Mouse (Mus musculus): Measurements from ENCODE around the gene Tspan13. TPM values are rescaled to one million over a fixed set of nuclear protein-coding genes. Genes with fewer than 3 reads are reported as not detected.
A peak's percentile ranks its signal among the peaks of the same experiment; 100 is the strongest.

Gene Tspan13
- polyA plus RNA-seq, 1 experiment from 2014 or later, result 17.2 TPM

DNA sequence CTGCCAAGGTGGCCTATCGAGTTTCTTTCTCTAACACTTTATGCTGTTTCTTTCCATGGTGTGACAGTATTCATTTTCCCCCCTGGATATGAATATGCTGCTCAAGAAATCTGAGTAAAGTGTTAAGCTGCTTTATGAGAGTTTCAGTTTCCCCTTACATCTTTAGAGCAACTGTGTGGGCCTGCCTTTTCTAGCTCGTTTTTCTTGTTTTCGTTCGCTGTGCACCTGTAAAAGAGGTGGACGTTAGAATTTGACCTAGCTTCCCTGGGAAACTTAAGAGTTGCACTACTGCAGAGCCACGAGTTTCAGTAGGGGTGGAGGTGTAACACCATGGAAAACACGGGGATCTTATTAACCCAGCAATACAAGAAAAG is 75.5 kb downstream of the Tspan13 start:
- 45% methylated on average over 7 of the region's 7 CpGs for WGBS (ENCODE audit: insufficient replicate concordance)
- Histone ChIP-seq H3K9ac (no peak overlapping the region), H3K4me1 (replicated peaks) (peaks cover 7% of the 10 kb centered on the region), H3K27me3 (no peaks in the 10 kb centered on the region), H3K4me2 (no peak overlapping the region), H3K36me3 (replicated peaks) (no peaks in the 10 kb centered on the region), H3K4me3 (replicated peaks) (no peak overlapping the region), H3K9me3 (replicated peaks) (no peaks in the 10 kb centered on the region), H3K27ac (replicated peaks) (no peak overlapping the region)
- no peak for ATAC-seq (ENCODE audit: insufficient read depth)

DNA sequence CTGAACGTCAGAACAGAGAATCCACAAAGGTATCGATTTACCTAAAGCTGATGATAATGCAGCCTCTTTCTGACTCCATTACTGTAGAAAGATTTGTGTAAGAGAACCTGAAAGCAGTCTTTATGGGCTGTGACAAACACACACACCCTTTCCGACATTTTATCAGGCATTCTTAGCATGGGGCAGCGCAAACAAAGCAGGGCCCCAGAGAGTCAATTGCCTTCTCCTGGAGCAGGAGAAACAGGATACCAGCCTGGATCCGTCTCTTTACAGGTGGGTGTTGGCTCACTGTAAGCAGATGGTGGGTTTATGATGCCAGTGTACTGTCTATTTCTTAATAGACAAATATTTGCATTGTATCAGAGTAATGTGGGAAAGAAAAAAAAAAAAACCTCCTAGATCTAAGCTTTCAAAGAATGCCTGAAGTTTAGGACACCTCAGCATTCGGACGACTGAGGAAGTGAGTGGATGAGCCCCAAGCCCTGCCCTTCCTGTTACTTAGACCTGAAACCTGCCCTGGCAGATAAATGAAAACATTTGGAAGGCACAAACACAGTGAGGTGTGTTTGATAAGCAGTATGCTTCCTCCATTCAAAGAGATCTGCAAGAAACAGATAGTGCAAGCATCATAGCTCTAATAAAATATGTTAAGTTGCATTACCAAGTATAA is 76.1 kb downstream of the Tspan13 start:
- Histone ChIP-seq H3K27me3 (no peaks in the 10 kb centered on the region), H3K4me1 (replicated peaks) (peaks cover 7% of the 10 kb centered on the region), H3K9ac (no peak overlapping the region), H3K4me3 (replicated peaks) (no peak overlapping the region), H3K36me3 (replicated peaks) (no peaks in the 10 kb centered on the region), H3K4me2 (no peak overlapping the region; the same call in 1 of the 2 replicates), H3K27ac (replicated peaks) (no peak overlapping the region), H3K9me3 (replicated peaks) (no peaks in the 10 kb centered on the region)
- peak; percentile 52; the same call in 1 of the 2 replicates for ATAC-seq (ENCODE audit: insufficient read depth)
- WGBS (ENCODE audit: insufficient replicate concordance), result 31% methylated on average over 7 of the region's 7 CpGs

Other genes with a start within 250 kb of the Tspan13 start
- gene Agr3, start 116.9 kb downstream of the Tspan13 start, polyA plus RNA-seq (2015; fragmentation: Nextera tagmentation; extraction: Ambion mirVana), result not detected in 2 replicates
- gene Agr2, start 49.6 kb downstream of the Tspan13 start, polyA plus RNA-seq (2015; fragmentation: Nextera tagmentation; extraction: Ambion mirVana), result 0.23 and 0.25 TPM in 2 replicates
- gene Ankmy2, start 114.6 kb upstream of the Tspan13 start, polyA plus RNA-seq (2015; fragmentation: Nextera tagmentation; extraction: Ambion mirVana), result 7.1 and 7.4 TPM in 2 replicates
- gene Bzw2, start 115.6 kb upstream of the Tspan13 start, polyA plus RNA-seq (2015; fragmentation: Nextera tagmentation; extraction: Ambion mirVana), result 33.9 and 39.1 TPM in 2 replicates
- gene Lrrc72, start 210.9 kb upstream of the Tspan13 start, polyA plus RNA-seq (2015; fragmentation: Nextera tagmentation; extraction: Ambion mirVana), result not detected in 2 replicates